Mouse (Mus musculus) layer of hippocampus, postnatal 10 days (tissue): Measurements from ENCODE around the gene Scd2. TPM values are rescaled to one million over a fixed set of nuclear protein-coding genes. Genes with fewer than 3 reads are reported as not detected.

ENCODE experiments used
- microRNA-seq, 2 experiments: library from miRNA; unstranded; fragments of <30 nt; microRNA quantifications; one replicate each; pipeline ENCODE4 v1.2.0; 2021
- total RNA-seq, 2 experiments: library from RNA; stranded (reverse); gene quantifications; 2 replicates each; pipeline ENCODE4 v1.2.3; 2021

The Scd2 gene
- total RNA-seq, 2 experiments from 2014 or later = 715 to 736 TPM

Small RNA genes lying within 50 kb of the gene (microRNA-seq; reads per million reads assigned to microRNA genes)
- gene Mir5114 = 0 to 1.2 reads per million in 2 experiments

Other genes starting within 250 kb of the Scd2 start
- gene Erlin1, start 223.9 kb upstream of the Scd2 start, total RNA-seq = 10 to 100 TPM; 19.2 to 20.0 TPM
- 10 to 100 TPM; 43.6 to 52.9 TPM for gene Chuk, start 186.2 kb upstream of the Scd2 start, total RNA-seq
- 10 to 100 TPM; 18.9 to 21.3 TPM for gene Cwf19l1, start 157.8 kb upstream of the Scd2 start, total RNA-seq
- 10 to 100 TPM; 70.4 to 75.6 TPM for gene Bloc1s2, start 147.2 kb upstream of the Scd2 start, total RNA-seq
- gene Pkd2l1, start 101.2 kb upstream of the Scd2 start, total RNA-seq = under 1 TPM in 1 of 2 experiments, not detected in 1; 0.11 TPM
- gene Scd3, start 90.4 kb upstream of the Scd2 start, total RNA-seq = 1 to 10 TPM in 1 of 2 experiments, under 1 TPM in 1; 0.73 to 2.3 TPM
- gene Scd4, start 39.4 kb downstream of the Scd2 start, total RNA-seq = 1 to 10 TPM; 1.5 to 2.8 TPM
- gene Scd1, start 114.2 kb downstream of the Scd2 start, total RNA-seq = 100 to 1,000 TPM; 106 to 146 TPM
- gene Wnt8b, start 199.8 kb downstream of the Scd2 start, total RNA-seq = under 1 TPM; 0.30 to 0.31 TPM